In the genomic region with DNA sequence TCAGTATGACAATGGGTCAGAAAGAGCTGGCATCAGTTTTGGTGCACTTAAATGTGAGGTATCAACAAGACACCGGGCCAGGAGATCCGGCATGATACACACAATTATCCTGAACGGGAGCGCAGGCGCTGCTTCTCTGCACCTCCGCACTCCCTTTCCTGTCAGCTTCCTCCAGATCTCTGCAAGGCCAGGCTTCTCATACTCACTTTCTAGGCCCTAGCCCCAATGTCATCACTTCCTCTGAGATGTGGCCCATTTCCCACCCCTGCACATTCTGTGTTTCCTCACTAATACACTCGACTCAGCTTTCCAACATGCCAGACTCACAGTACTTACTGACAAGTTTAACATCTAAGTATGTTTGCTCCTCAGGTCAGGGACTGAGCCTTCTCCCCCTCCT, we compare ENCODE assay signal across 9 mouse cellular contexts. TPM values are rescaled to one million over a fixed set of nuclear protein-coding genes. Genes with fewer than 3 reads are reported as not detected.
A peak's percentile ranks its signal among the peaks of the same experiment; 100 is the strongest.
DNase-seq lines count a peak whose midpoint lies in the region; ATAC-seq lines count a peak whose summit lies in the region.
"Had no signal": no experiment of that assay in that cellular context is flagged by ENCODE, and none has a peak within 500 bp of the region (broad histone marks: within the 10 kb centered on the region; RNA-seq: fewer than 3 reads in every experiment).

No protein-coding gene starts in this region.

- no peaks in the 10 kb centered on the region for H3K9me3 ChIP-seq in heart, embryonic 16.5 days (replicated peaks; ENCODE audit: control insufficient read depth, low read length)

- no peak overlapping the region for H3K4me2 ChIP-seq in heart, embryonic 16.5 days (ENCODE audit: low read depth, low read length)

- no peak overlapping the region for H3K9ac ChIP-seq in heart, embryonic 16.5 days (ENCODE audit: low read length)

- 52% methylated on average over 7 of the region's 7 CpGs for WGBS in heart, embryonic 16.5 days

- peak; percentile 76 for DNase-seq in 416B (ENCODE audit: low read depth)
- DNase-seq in A20 (ENCODE audit: low read depth, low spot score), result peak; percentile 26
- no peak for DNase-seq in Muller cell, postnatal 12 days (ENCODE audit: inconsistent ontology term)
- no peak for DNase-seq in gastrocnemius, postnatal 25 days
- no peak for DNase-seq in testis, postnatal 14 days (ENCODE audit: low spot score)
- DNase-seq: cerebellum, postnatal 36 days had no signal

- no peak overlapping the region for H3K4me3 ChIP-seq in heart, embryonic 16.5 days (ENCODE audit: low read length)

- H3K27me3 ChIP-seq in heart, embryonic 16.5 days (ENCODE audit: control insufficient read depth, insufficient read depth, low read length), result no peaks in the 10 kb centered on the region

- H3K27ac ChIP-seq in heart, embryonic 16.5 days (ENCODE audit: low read length), result peak overlapping the region; percentile 78
- H3K27ac ChIP-seq: kidney, postnatal 0 days had no signal

- ATAC-seq in heart, embryonic 16.5 days (replicated peaks; ENCODE audit: extremely low read depth, insufficient read depth, low FRiP score), result peak; percentile 44
- ATAC-seq in megakaryocyte, adult 5-6 weeks (ENCODE audit: poor library complexity, severe bottlenecking), result peak; percentile 64

- peaks cover 38% of the 10 kb centered on the region for H3K4me1 ChIP-seq in heart, embryonic 16.5 days (ENCODE audit: control insufficient read depth, insufficient read depth, low read length)

- H3K36me3 ChIP-seq in heart, embryonic 16.5 days (ENCODE audit: control insufficient read depth, insufficient read depth), result no peaks in the 10 kb centered on the region

RNA-seq across cellular contexts. Expression of a gene that starts 11.1 kb away (rescaled TPM):
- 63.3 and 65.7 TPM in 2 replicates for polyA plus RNA-seq in heart, embryonic 16.5 days (2015; fragmentation: Nextera tagmentation; extraction: Ambion mirVana)
- total RNA-seq in megakaryocyte, adult 5-6 weeks (2015), result 105 and 111 TPM in 2 replicates
- 92.7 and 98.5 TPM in 2 replicates for total RNA-seq in megakaryocyte, adult 5-6 weeks (2017)
- total RNA-seq in gastrocnemius, postnatal 25 days (2021), result 10 to 100 TPM; 96.1 to 98.5 TPM

Comparison
In these comparisons a context has a peak if more than half of its experiments do, and no peak if none do; other contexts are left out.
1. DNase-seq: peak in 416B (single experiment) and A20 (single experiment); none in Muller cell, postnatal 12 days (single experiment), gastrocnemius, postnatal 25 days (single experiment) and testis, postnatal 14 days (single experiment).